8 mouse cellular contexts compared by ENCODE assay signal in the genomic region with DNA sequence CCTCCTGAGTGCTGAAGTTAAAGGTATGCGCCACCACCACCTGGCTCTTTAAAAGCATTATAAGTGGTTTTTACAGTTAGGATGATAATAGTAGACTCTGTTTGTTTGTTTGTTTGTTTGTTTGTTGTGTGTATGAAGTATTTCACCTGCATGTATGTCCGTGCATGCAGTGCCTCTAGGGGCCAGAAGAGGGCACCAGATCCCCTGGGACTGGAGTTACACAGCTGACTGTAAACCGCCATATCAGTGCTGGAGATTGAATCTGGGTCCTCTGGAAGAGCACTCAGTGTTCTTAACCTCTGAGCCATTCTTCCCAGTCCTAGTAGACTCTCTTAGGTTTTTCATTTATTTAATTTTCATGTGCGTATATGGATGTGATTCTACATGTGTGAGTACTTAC. TPM values are rescaled to one million over a fixed set of nuclear protein-coding genes. Genes with fewer than 3 reads are reported as not detected.
DNase-seq lines count a peak whose midpoint lies in the region; ATAC-seq and TF ChIP-seq lines count a peak whose summit lies in the region.

No protein-coding gene starts in this region.

- no peaks in the 10 kb centered on the region for H3K36me3 ChIP-seq in stomach, postnatal 0 days (ENCODE audit: control insufficient read depth, insufficient read depth, low read length)

- no peak overlapping the region for H3K4me2 ChIP-seq in stomach, postnatal 0 days (replicated peaks; ENCODE audit: low read depth)

- no peak for ATAC-seq in CD4-positive, CD25-positive, alpha-beta regulatory T cell, adult 4 months
- no peak for ATAC-seq in stomach, postnatal 0 days (ENCODE audit: low FRiP score, low TSS enrichment)
- ATAC-seq in activated CD4-positive, CD25-positive, alpha-beta regulatory T cell, adult 4 months: no peak

- peak; percentile 64 for TF ChIP-seq CTCF in layer of hippocampus, adult 2 months (conservative IDR thresholded peaks at IDR 0.05)
- TF ChIP-seq CTCF in stomach, postnatal 0 days (IDR thresholded peaks at IDR 0.05; ENCODE audit: low read depth): peak; percentile 70

- 81% methylated on average over 4 of the region's 4 CpGs for WGBS in stomach, postnatal 0 days

- peak; percentile 79 for DNase-seq in CD4-positive, CD25-positive, alpha-beta regulatory T cell, adult 2 months (ENCODE audit: low read depth, low spot score)
- no peak for DNase-seq in layer of hippocampus, adult 2 months (ENCODE audit: low spot score in 2 of 2)
- no peak for DNase-seq in layer of hippocampus, adult 9-11 months
- DNase-seq in kidney, postnatal 4 days: peak; percentile 50 to 54
- peak; percentile 23 for DNase-seq in stomach, postnatal 0 days (ENCODE audit: low spot score)
- DNase-seq in layer of hippocampus, adult 9-10 months (ENCODE audit: low spot score): no peak

- H3K9me3 ChIP-seq in stomach, postnatal 0 days (ENCODE audit: control insufficient read depth, low read length): no peaks in the 10 kb centered on the region

- no peak overlapping the region for H3K27ac ChIP-seq in layer of hippocampus, adult 2 months
- no peak overlapping the region for H3K27ac ChIP-seq in stomach, postnatal 0 days (replicated peaks)

- no peak for TF ChIP-seq EP300 in stomach, postnatal 0 days (optimal IDR thresholded peaks at IDR 0.05)

- no peaks in the 10 kb centered on the region for H3K27me3 ChIP-seq in stomach, postnatal 0 days (ENCODE audit: control insufficient read depth, insufficient read depth, low read length)

- H3K4me3 ChIP-seq in layer of hippocampus, adult 2 months: no peak overlapping the region
- H3K4me3 ChIP-seq in stomach, postnatal 0 days (ENCODE audit: low read depth, low read length): no peak overlapping the region

- H3K4me1 ChIP-seq in stomach, postnatal 0 days (replicated peaks; ENCODE audit: control insufficient read depth, insufficient read depth): no peaks in the 10 kb centered on the region

- no peak overlapping the region for H3K9ac ChIP-seq in stomach, postnatal 0 days (ENCODE audit: low read length)

RNA-seq across cellular contexts. Expression of gene Xpnpep2, which starts 13.9 kb away (rescaled TPM):
- under 1 TPM in 1 of 2 experiments, not detected in 1; 0.59 TPM for polyA plus RNA-seq in CD4-positive, CD25-positive, alpha-beta regulatory T cell, adult 4 months (2017; shearing (Covaris generic))
- under 1 TPM; 0.29 to 0.49 TPM for total RNA-seq in layer of hippocampus, adult 2 months (2021)
- 0.58 and 1.1 TPM in 2 replicates for polyA plus RNA-seq in stomach, postnatal 0 days (2015; fragmentation: Nextera tagmentation; extraction: Ambion mirVana)
- polyA plus RNA-seq in activated CD4-positive, CD25-positive, alpha-beta regulatory T cell, adult 4 months (2017; shearing (Covaris generic)): under 1 TPM in 1 of 2 experiments, not detected in 1; 0.48 TPM

RNA-seq across cellular contexts. Expression of gene Sash3, which starts 51.6 kb away (rescaled TPM):
- polyA plus RNA-seq in CD4-positive, CD25-positive, alpha-beta regulatory T cell, adult 4 months (2017; shearing (Covaris generic)): 100 to 1,000 TPM; 332 to 499 TPM
- 1 to 10 TPM; 1.5 to 1.8 TPM for total RNA-seq in layer of hippocampus, adult 2 months (2021)
- polyA plus RNA-seq in stomach, postnatal 0 days (2015; fragmentation: Nextera tagmentation; extraction: Ambion mirVana): 1.5 and 1.6 TPM in 2 replicates
- 100 to 1,000 TPM; 305 to 323 TPM for polyA plus RNA-seq in activated CD4-positive, CD25-positive, alpha-beta regulatory T cell, adult 4 months (2017; shearing (Covaris generic))

Comparison
In these comparisons a context has a peak if more than half of its experiments do, and no peak if none do; other contexts are left out.
1. DNase-seq: peak in CD4-positive, CD25-positive, alpha-beta regulatory T cell, adult 2 months (single experiment), kidney, postnatal 4 days (2 of 2) and stomach, postnatal 0 days (single experiment); none in layer of hippocampus, adult 2 months (0 of 2), layer of hippocampus, adult 9-11 months (single experiment) and layer of hippocampus, adult 9-10 months (single experiment).
2. RNA of gene Sash3, which starts 51.6 kb away (polyA plus RNA-seq): 332 to 499 TPM in CD4-positive, CD25-positive, alpha-beta regulatory T cell, adult 4 months and 305 to 323 TPM in activated CD4-positive, CD25-positive, alpha-beta regulatory T cell, adult 4 months; 1.5 to 1.6 TPM in stomach, postnatal 0 days; every median in the first group is over 100 times any median in the second.